Mouse (Mus musculus) thymus, postnatal 14 days (tissue): Measurements from ENCODE around the gene Pip5kl1.

Experiments used
- DNase-seq: peaks from one replicate; pipeline ENCODE4 v3.0.0; 2021

Pip5kl1 gene

GRCm38 (mm10) chr2:32574497-32574896 lies at the start of gene Pip5kl1:
TSS of gene Pip5kl1 (plus strand) at chr2:32574797.
- no peak for DNase-seq

GRCm38 (mm10) chr2:32525816-32526215 lies 48.8 kb upstream of the Pip5kl1 start:
- no peak for DNase-seq

DNA sequence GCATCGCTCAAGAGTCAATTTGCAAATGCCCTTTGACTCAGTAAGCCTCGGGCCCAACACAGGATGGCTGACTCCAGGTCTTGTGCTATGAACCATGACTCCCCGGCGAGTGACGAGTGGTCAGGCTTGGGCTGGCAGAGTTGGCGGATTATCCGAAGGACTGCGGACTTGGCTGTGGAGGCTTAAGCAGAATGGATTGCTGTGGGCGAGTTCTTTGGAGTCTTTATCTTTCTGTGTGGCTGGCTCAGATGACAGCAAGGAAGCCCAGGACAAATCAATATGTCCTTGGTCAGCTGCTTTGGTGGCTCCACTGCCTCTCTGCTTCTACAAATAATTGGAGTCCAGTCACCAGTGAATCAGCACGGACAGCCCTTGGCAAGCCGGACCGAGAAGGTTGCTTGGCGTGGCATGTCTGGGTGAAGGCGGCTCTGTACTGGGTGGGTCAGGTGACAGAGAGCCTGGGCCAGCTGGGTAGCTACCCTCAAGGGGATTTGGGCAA lies 47.1 kb upstream of the Pip5kl1 start:
- DNase-seq, result no peak

- no peak for DNase-seq
Observed at GRCm38 (mm10) chr2:32528326-32528725, 46.3 kb upstream of the Pip5kl1 start.

DNA sequence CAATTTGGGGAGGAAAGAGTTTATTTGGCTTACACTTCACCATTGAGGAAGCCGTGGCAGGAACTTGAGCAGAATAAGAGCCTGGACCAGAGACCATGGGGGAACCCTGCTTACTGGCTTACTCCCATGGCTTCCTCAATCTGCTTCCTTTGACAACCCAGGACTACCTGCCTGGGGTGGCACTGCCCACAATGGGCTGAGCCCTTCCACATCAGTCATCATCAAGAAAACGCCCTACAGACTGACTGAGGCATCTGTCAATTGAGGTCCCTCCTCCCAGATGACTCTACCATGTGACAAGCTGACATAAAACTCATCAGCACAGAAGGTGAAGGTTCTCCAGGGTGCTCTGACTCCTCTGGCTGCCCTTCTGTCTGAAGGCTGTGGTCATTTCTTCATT lies 44.1 kb upstream of the Pip5kl1 start:
- DNase-seq, result no peak

- DNase-seq, result no peak
Observed at GRCm38 (mm10) chr2:32533163-32533562, 41.4 kb upstream of the Pip5kl1 start.

- peak; percentile 51 for DNase-seq
Observed at GRCm38 (mm10) chr2:32534061-32534732, 40.4 kb upstream of the Pip5kl1 start.

DNA sequence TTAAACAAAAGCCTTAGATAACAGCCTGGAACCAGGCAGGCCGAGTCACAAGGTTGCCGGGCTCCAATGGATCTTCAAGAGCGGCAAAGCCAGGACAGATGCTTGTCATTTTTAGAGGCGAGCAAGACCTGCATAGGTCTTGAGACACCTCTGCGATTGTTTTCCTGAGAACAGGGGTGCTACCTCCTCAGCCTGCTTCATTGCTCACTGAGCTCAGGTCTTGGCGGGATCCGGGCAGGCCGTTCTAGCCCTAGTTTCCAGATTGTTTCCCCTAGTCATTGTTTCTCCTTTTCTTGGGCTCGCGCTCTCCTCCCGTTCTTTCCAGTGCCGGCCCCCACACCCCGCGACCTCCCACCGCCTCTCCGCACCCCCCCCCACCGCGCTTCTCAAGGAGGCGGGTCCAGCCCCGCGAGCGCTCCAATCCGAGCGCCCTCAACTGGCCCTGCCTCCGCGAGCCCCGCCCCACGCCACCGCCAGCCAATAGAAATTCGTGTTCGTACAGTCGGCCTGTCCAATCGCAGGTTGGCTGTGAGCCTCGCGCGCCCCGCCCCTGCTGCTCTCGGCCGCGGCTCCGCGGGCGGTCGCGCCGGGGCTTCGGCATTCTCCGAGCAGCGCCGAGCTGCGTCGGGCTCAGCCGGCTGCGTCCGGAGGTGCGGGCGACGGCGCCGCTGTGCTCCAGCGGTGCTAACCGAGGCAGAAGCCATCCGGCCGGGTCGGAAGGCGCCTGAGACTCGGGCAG lies 39.7 kb upstream of the Pip5kl1 start, which contains the start of gene Fam102a:
Gene Fam102a, plus strand, starts transcription at position 600 of the 739 bp plus-strand sequence.
- DNase-seq, result peak; percentile 100

DNA sequence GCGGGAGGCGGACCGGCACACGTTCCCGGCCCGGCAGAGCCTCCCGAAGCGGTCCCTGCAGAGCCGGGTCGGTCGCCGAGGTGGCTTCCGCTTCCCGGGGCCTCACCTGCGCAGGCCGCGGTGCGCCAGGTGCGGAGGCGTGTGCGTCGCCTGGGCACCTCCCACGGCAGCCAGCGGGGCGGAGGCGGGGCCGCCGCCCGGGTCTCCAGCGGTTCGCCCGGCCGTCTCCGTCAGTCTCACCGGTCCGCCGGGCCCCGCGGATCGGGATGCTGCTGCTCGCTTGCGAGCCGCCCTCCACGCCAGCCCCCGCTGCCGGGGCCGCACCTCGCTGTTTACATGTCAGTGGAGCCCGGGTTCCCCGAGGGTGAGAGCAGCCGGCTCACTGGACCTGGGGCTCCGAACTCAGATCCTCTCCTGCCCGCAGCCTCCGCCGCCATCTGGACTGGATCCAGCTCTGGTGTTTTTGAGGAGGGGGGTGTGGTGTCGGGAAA lies 39.1 kb upstream of the Pip5kl1 start:
- no peak for DNase-seq

DNA sequence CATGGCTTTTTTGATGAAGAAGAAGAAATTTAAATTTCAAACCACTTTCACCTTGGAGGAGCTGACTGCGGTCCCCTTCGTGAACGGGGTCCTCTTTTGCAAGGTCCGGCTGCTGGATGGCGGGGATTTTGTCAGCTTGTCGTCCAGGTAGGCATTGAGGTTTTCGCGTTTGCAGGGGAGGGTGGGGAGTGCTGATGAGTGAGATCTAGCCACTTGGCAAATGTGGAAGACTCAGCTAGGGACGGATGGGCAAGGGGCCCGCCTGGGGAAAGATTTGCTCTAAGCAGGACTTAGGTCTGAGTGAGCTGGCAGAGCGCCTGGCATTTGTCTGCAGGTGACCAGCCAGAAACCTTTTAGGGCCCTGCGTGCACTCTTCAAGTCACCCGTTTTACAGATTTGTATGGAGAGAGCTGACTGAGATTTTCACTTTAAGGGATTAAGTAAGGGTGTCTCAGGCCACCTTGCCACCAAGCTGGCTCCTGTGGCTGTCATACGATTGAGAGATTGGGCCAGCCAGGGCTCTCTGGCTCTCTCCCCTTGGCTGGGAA lies 38.4 kb upstream of the Pip5kl1 start:
- DNase-seq, result peak; percentile 33

DNA sequence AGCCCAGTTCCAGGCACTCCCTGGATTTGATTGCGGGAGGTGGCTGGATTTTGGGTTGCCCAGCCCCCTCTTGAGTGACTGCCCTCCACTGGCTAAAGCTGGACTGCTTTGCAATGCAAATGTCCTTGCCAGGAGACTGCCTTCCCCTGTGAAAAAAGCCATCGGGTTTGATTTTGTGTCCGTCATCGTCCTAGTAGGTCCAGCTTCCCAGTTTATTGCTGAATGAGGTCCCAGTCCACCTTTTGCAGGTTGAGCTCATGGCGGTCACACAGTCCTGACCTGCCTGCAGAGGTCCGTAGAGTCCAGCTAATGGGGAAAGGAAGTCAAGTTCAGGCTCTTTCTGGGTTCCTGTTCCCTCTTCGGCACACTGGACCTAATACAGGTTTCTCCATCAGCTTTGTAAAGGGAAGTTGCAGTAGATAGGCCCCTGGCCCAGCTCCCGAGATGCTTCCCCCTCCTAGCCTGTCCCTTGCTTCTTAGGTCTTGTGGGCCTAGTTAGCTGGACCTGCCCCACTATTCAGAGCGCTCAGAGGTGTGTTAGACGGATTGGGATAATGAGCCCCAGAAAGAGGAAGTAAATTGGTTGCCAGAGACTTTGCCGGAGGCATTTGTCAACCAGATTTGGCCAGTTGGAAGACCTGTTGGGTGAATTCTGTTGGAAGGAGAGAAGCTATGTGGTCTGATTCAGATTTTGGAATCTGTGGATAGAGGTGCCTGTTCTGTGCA lies 37.8 kb upstream of the Pip5kl1 start:
- no peak for DNase-seq

- DNase-seq, result no peak
Observed at GRCm38 (mm10) chr2:32537360-32537905, 37.2 kb upstream of the Pip5kl1 start.

DNA sequence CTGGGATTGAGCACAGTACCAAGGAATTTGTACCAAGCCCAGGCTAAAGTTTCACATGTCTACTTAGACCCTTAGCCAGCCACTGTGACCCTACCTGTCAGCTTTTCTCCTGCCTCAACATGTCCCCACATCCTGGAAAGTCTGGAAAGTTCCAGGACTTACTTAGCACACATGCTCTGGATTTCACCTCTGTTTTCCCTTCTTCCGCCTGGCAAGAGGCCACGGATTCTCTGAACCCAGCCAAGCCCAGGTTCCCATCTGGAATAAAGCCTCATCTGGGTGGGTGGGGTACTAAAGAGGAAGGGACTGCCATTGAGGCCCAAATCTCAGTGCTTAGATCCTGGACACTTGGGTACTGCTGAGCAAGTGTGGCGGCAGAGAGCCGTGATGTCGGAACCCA lies 36.7 kb upstream of the Pip5kl1 start:
- DNase-seq, result no peak

DNA sequence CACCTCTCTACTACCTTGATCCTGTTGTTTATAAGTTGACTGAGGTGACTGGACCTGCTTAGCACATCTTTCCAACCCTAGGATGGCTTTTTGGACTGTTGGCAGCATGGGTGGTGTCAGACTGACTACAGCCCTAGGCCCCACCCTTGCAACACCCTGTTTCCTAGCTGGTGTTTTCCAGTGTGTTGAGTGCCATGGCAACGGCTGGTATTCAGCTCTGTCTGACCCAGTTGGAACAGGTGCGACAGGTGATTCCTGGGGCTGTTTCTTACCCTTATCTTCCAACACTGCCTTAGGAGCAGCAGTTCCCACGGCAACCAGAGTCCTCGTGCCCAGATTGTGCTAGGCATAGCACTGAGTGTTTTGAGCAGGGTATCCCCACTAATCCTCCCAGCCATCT lies 36.1 kb upstream of the Pip5kl1 start:
- no peak for DNase-seq

- no peak for DNase-seq
Observed at GRCm38 (mm10) chr2:32539452-32539981, 35.1 kb upstream of the Pip5kl1 start.

DNA sequence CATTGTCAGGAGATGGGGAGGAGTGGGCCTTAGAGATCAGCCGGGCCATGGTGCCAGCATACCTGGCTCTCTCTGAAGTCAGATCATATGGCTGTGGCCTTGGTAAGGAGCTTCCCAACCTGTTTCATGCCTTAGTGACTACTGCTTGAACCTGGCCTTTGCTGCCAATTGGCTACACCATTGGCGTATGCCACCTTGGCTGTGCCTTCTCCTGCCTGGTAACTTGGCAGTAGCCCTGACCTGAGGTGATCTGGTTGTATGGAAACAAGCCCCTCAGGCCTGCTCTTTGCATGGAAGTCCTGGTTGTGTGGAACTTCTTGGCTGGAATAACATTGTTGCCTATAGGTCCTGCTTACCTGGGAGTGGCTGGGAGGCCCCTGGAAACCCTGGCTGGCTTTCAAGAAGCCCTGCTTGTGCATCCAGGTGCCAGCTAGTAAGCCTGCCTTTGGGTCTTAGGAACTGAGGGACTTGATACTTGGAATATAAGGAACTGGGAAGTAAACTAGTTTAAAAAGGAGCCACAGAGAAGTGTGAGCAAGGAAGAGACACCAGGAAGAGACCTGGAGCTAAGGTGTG lies 33.2 kb upstream of the Pip5kl1 start:
- DNase-seq, result no peak

GRCm38 (mm10) chr2:32541986-32542573 lies 32.5 kb upstream of the Pip5kl1 start:
- peak; percentile 84 for DNase-seq

GRCm38 (mm10) chr2:32543031-32543449 lies 31.6 kb upstream of the Pip5kl1 start:
- no peak for DNase-seq

- no peak for DNase-seq
Observed at GRCm38 (mm10) chr2:32546951-32547350, 27.6 kb upstream of the Pip5kl1 start.

DNA sequence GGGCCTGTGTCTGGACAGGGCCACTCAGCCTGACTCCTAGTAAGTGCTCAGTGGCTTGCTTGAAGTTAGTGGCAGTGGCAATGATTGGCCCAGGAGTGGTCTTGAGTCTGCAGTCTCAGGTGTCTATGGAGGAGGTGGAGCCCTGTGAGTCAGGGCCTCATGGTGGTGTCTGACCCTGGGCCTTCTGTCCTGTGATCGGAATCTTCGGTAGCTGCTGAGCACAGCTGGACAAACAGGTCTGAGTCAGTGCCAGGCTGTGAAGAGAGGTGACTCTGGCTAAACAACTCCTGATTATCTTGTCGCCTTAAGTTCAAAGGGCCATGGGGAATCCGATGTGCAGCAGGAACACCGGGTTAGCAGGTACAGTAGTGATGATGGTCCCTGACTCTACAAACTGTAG lies 27.2 kb upstream of the Pip5kl1 start:
- no peak for DNase-seq

DNA sequence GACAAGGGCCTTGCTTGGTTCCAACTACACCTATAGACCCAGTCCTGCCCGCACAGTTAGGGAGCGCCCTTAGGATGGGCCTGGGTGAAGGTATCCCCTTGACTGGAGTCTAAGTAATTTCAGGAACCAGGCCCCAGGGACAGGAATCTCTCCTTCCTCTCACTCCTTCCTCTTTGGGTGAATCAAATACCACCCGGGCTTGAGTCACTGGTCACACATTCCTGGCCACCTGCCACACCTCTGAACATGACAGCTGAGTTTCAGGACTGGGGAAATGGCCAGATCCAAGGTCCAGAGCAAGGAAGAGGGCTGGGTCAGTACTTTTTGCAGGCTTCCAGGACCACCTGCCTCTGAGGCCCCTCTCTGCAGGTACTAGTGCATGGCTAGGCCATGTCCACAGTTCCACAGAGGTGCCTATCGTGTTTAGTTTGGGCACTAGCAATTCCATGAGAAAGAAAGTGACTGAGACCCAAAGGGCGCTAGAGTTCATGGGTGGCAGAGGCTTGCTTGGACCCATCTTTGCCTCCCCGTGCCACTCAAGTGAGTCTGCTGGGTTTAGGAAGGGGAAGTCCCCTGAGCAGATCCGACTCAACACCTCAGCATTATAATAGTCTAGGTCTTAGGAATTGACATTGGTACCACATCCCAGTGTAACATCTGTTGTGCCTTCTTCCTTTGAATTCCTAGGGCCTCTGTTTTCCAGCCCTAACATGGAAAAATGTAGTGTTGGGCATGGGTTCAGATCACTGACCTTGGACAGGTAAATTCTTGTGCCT lies 26.4 kb upstream of the Pip5kl1 start:
- no peak for DNase-seq
